Mouse (Mus musculus) ES-E14 (cell line): ENCODE measurements around the gene Gm14851. TPM values are rescaled to one million over a fixed set of nuclear protein-coding genes. Genes with fewer than 3 reads are reported as not detected.
A peak's percentile ranks its signal among the peaks of the same experiment; 100 is the strongest.
"Not testable (repeated sequence)": the region's sequence is repeated elsewhere in the genome, so short reads cannot be mapped to it uniquely, and the experiment has no call there.

ENCODE experiments used
- DNase-seq: peaks from one replicate; pipeline ENCODE4 v3.0.0-alpha.2; 2013; ENCODE audit warnings: low read depth, low spot score
- H3K27ac ChIP-seq: 2 replicates; pipeline ENCODE4 v1.5.1; 2012; ENCODE audit warnings: low read depth, mild to moderate bottlenecking, low read length, moderate library complexity, mixed read lengths; ENCODE audit not compliant: poor library complexity, insufficient read depth, severe bottlenecking
- H3K36me3 ChIP-seq: 2 replicates; pipeline ENCODE4 v1.6.1; 2012; ENCODE audit warnings: mild to moderate bottlenecking, low read length, moderate library complexity, mixed read lengths; ENCODE audit not compliant: control insufficient read depth, poor library complexity, insufficient read depth, severe bottlenecking
- H3K4me1 ChIP-seq, 2 experiments: fragments of 150-350 bp in 1 of 2; sonication (generic) in 1 of 2; 2 replicates each; pipeline ENCODE4 v1.6.1; 2012; ENCODE audit warnings: low read length in 2 of 2, mild to moderate bottlenecking in 1 of 2, mixed read lengths in 1 of 2; ENCODE audit not compliant: control insufficient read depth in 2 of 2, insufficient read depth in 2 of 2, poor library complexity in 1 of 2
- H3K4me3 ChIP-seq, 2 experiments: fragments of 150-350 bp in 1 of 2; sonication (generic) in 1 of 2; 2 replicates each; pipeline ENCODE4 v1.5.1; 2012; ENCODE audit warnings: low read length in 2 of 2, low read depth in 1 of 2, mild to moderate bottlenecking in 1 of 2, mixed read lengths in 1 of 2; ENCODE audit not compliant: insufficient read depth in 1 of 2, poor library complexity in 1 of 2, severe bottlenecking in 1 of 2
- H3K9ac ChIP-seq: 2 replicates; pipeline ENCODE4 v1.6.1; 2012; ENCODE audit warnings: low read depth, mild to moderate bottlenecking, low read length, mixed read lengths; ENCODE audit not compliant: poor library complexity, insufficient read depth, severe bottlenecking
- H3K9me3 ChIP-seq: fragments of 150-350 bp; sonication (generic); 2 replicates; pipeline ENCODE4 v1.6.1; 2012; ENCODE audit warnings: low read depth, mild to moderate bottlenecking, low read length; ENCODE audit not compliant: control insufficient read depth, insufficient read depth
- CHD2 ChIP-seq: IDR thresholded peaks from 2 replicates; pipeline ENCODE4 v1.6.1; 2014; ENCODE audit warnings: mild to moderate bottlenecking, low read depth, low read length, inconsistent platforms
- HCFC1 ChIP-seq: IDR thresholded peaks from 2 replicates; pipeline ENCODE4 v1.6.1; 2012; ENCODE audit warnings: low read length, inconsistent platforms, borderline replicate concordance; ENCODE audit not compliant: insufficient read depth
- ZC3H11A ChIP-seq: IDR thresholded peaks from 2 replicates; pipeline ENCODE4 v1.6.1; 2012; ENCODE audit warnings: low read depth, mild to moderate bottlenecking, inconsistent platforms, low read length, borderline replicate concordance
- in situ Hi-C, 2 experiments: fragments of 600-800 bp; cut with MboI; formaldehyde crosslinking; loops; one replicate each; pipeline ENCODE4 v1.15.1; 2025; ENCODE audit warnings: low sequenced_read_pairs in 2 of 2, inconsistent platforms in 1 of 2; ENCODE audit not compliant: unreplicated experiment in 2 of 2
- total RNA-seq: library from RNA; depleted of rRNA; stranded (reverse); fragments of 300-350 nt; gene quantifications from 2 replicates; pipeline ENCODE4 v1.2.3, GENCODE M21; 2012; rRNA removed

Gm14851 gene
- total RNA-seq: not detected in 2 replicates

- H3K4me3 ChIP-seq, H3K27ac ChIP-seq, in situ Hi-C loops, H3K9me3 ChIP-seq, H3K9ac ChIP-seq, DNase-seq, H3K4me1 ChIP-seq, H3K36me3 ChIP-seq: not testable (repeated sequence)
Measured at GRCm38 (mm10) chr8:21095950-21096349, at the start of gene Gm14851. Gene Gm14851, minus strand, starts transcription at chr8:21096050.

GRCm38 (mm10) chr8:21134342-21134741, 38.5 kb upstream of the Gm14851 start, which contains the start of gene Defa30:
Gene Defa30, plus strand, starts transcription at chr8:21134642.
- H3K4me1 ChIP-seq, DNase-seq, H3K9me3 ChIP-seq, H3K27ac ChIP-seq, H3K9ac ChIP-seq, H3K36me3 ChIP-seq, in situ Hi-C loops, H3K4me3 ChIP-seq: not testable (repeated sequence)

- Histone ChIP-seq H3K4me1 (no peaks in the 10 kb centered on the region), H3K27ac (no peak overlapping the region), H3K36me3 (no peaks in the 10 kb centered on the region), H3K9ac (no peak overlapping the region), H3K4me3 (no peak overlapping the region), H3K9me3 (no peaks in the 10 kb centered on the region)
- in situ Hi-C loops: no loop called here
- peak; percentile 78 for DNase-seq
- 0 out of 2 replicates have a peak, but pooled peaks have one; percentile 7 for TF ChIP-seq ZC3H11A
- TF ChIP-seq CHD2: no peak
- no peak for TF ChIP-seq HCFC1
Measured at GRCm38 (mm10) chr8:21093106-21093505, 2.7 kb downstream of the Gm14851 start.

- H3K9me3 ChIP-seq, H3K36me3 ChIP-seq, H3K4me3 ChIP-seq, DNase-seq, H3K4me1 ChIP-seq, in situ Hi-C loops, H3K27ac ChIP-seq, H3K9ac ChIP-seq: not testable (repeated sequence)
Measured at GRCm38 (mm10) chr8:21084142-21084541, 11.7 kb downstream of the Gm14851 start, which contains the start of gene Defa25. Gene Defa25, plus strand, starts transcription at chr8:21084442.

- H3K4me3 ChIP-seq, H3K9me3 ChIP-seq, DNase-seq, H3K27ac ChIP-seq, H3K36me3 ChIP-seq, H3K9ac ChIP-seq, in situ Hi-C loops, H3K4me1 ChIP-seq: not testable (repeated sequence)
Measured at GRCm38 (mm10) chr8:21064738-21065137, 31.1 kb downstream of the Gm14851 start, which contains the start of gene Defa35. Gene Defa35, plus strand, starts transcription at chr8:21065038.

GRCm38 (mm10) chr8:21054747-21055146, 41.1 kb downstream of the Gm14851 start, which contains the start of gene Defa23:
Gene Defa23, plus strand, starts transcription at chr8:21055047.
- H3K4me1 ChIP-seq, H3K4me3 ChIP-seq, H3K27ac ChIP-seq, H3K9me3 ChIP-seq, H3K36me3 ChIP-seq, in situ Hi-C loops, H3K9ac ChIP-seq, DNase-seq: not testable (repeated sequence)

Other genes with a start within 250 kb of the Gm14851 start
- gene Defb33, start 203.4 kb downstream of the Gm14851 start, total RNA-seq: not detected in 2 replicates
- not detected in 2 replicates for gene Gm15056, start 193.4 kb downstream of the Gm14851 start, total RNA-seq
- gene Gm6040, start 174.0 kb downstream of the Gm14851 start, total RNA-seq: not detected in 2 replicates
- gene AY761185, start 151.3 kb downstream of the Gm14851 start, total RNA-seq: not detected in 2 replicates
- not detected in 2 replicates for gene Defa21, start 70.5 kb downstream of the Gm14851 start, total RNA-seq
- not detected in 2 replicates for gene Defa23, start 41.0 kb downstream of the Gm14851 start, total RNA-seq
- not detected in 2 replicates for gene Defa35, start 31.0 kb downstream of the Gm14851 start, total RNA-seq
- gene Defa25, start 11.6 kb downstream of the Gm14851 start, total RNA-seq: not detected in 2 replicates
- 1.2 TPM in 1 of 2 replicates, not detected in the other for gene Defa30, start 38.6 kb upstream of the Gm14851 start, total RNA-seq
- not detected in 2 replicates for gene Defa22, start 66.2 kb upstream of the Gm14851 start, total RNA-seq
- 1.3 and 1.5 TPM in 2 replicates for gene Defa31, start 95.6 kb upstream of the Gm14851 start, total RNA-seq
- not detected in 2 replicates for gene Gm15293, start 105.5 kb upstream of the Gm14851 start, total RNA-seq
- not detected in 2 replicates for gene Gm15292, start 153.7 kb upstream of the Gm14851 start, total RNA-seq
- gene Defa27, start 219.5 kb upstream of the Gm14851 start, total RNA-seq: not detected in 2 replicates
- not detected in 2 replicates for gene Defa29, start 231.0 kb upstream of the Gm14851 start, total RNA-seq